Mouse (Mus musculus) forebrain, embryonic 16.5 days (tissue): ENCODE results near the gene Tmem106a. TPM values are rescaled to one million over a fixed set of nuclear protein-coding genes. Genes with fewer than 3 reads are reported as not detected.
"Not testable (repeated sequence)": the region's sequence is repeated elsewhere in the genome, so short reads cannot be mapped to it uniquely, and the experiment has no call there.

Source experiments
- ATAC-seq: fragments of 200-750 bp; cut with Nextera tagmentation; 2 replicates; pipeline ENCODE4 v1.8.0; 2017; ENCODE audit warnings: mild to moderate bottlenecking, moderate library complexity
- H3K27ac ChIP-seq: fragments of 300-500 bp; sonication (generic); 2 replicates; pipeline ENCODE4 v1.5.1; 2014; ENCODE audit warnings: low read length, control low read depth
- H3K27me3 ChIP-seq: fragments of 300-500 bp; sonication (generic); replicated peaks from 2 replicates; pipeline ENCODE4 v1.6.1; 2014; ENCODE audit warnings: low read length; ENCODE audit not compliant: control insufficient read depth, insufficient read depth
- H3K36me3 ChIP-seq: fragments of 300-500 bp; sonication (generic); 2 replicates; pipeline ENCODE4 v1.6.1; 2014; ENCODE audit not compliant: control insufficient read depth, insufficient read depth
- H3K4me1 ChIP-seq: fragments of 300-500 bp; sonication (generic); replicated peaks from 2 replicates; pipeline ENCODE4 v1.6.1; 2014; ENCODE audit warnings: low read length; ENCODE audit not compliant: control insufficient read depth, insufficient read depth
- H3K4me2 ChIP-seq: fragments of 300-500 bp; sonication (generic); 2 replicates; pipeline ENCODE4 v1.6.1; 2014; ENCODE audit warnings: mild to moderate bottlenecking, low read length, control low read depth
- H3K4me3 ChIP-seq: fragments of 300-500 bp; sonication (generic); replicated peaks from 2 replicates; pipeline ENCODE4 v1.5.1; 2014; ENCODE audit warnings: mild to moderate bottlenecking, low read length, control low read depth
- H3K9ac ChIP-seq: fragments of 300-500 bp; sonication (generic); replicated peaks from 2 replicates; pipeline ENCODE4 v1.6.1; 2014; ENCODE audit warnings: low read depth, low read length, control low read depth
- H3K9me3 ChIP-seq: fragments of 300-500 bp; sonication (generic); 2 replicates; pipeline ENCODE4 v1.6.1; 2016; ENCODE audit warnings: low read length; ENCODE audit not compliant: control insufficient read depth
- WGBS: fragments of 180-500 bp; shearing (Covaris S2); extraction: QIAGEN DNeasy Blood & Tissue Kit; methylation state at CpG from one replicate; pipeline ENCODE4 v1.1.7; 2014; 5-methylcytosine and 5-hydroxymethylcytosine counted together
- polyA plus RNA-seq: library from polyadenylated mRNA; unstranded; fragments of >200 nt; fragmentation: Nextera tagmentation; extraction: Ambion mirVana; gene quantifications from 2 replicates; pipeline ENCODE4 v1.2.1, GENCODE M21; 2015

Gene Tmem106a
- polyA plus RNA-seq, 1 experiment from 2014 or later: 1.9 TPM

GRCm38 (mm10) chr11:101627857-101628559 is 46.0 kb downstream of the Tmem106a start:
- H3K27ac ChIP-seq: peak overlapping the region; percentile 87
- peak overlapping the region; percentile 81 for H3K4me2 ChIP-seq
- peak; percentile 43 for ATAC-seq
- H3K4me1 ChIP-seq: peaks cover 10% of the 10 kb centered on the region
- H3K9me3 ChIP-seq: no peaks in the 10 kb centered on the region
- peak overlapping the region; percentile 73 for H3K4me3 ChIP-seq
- no peaks in the 10 kb centered on the region for H3K27me3 ChIP-seq
- H3K36me3 ChIP-seq: no peaks in the 10 kb centered on the region
- peak overlapping the region; percentile 66 for H3K9ac ChIP-seq
- under 1% methylated on average over 33 of the region's 33 CpGs for WGBS

- H3K4me3 ChIP-seq, H3K36me3 ChIP-seq, H3K9me3 ChIP-seq, H3K27me3 ChIP-seq, H3K9ac ChIP-seq, H3K27ac ChIP-seq, ATAC-seq, H3K4me1 ChIP-seq: not testable (repeated sequence)
- 67% methylated on average over 4 of the region's 5 CpGs for WGBS
- H3K4me2 ChIP-seq: peak overlapping the region; percentile 81
These were observed 46.8 kb downstream of the Tmem106a start for GRCm38 (mm10) chr11:101628733-101629417.

- Histone ChIP-seq H3K27me3 (no peaks in the 10 kb centered on the region), H3K27ac (no peak overlapping the region), H3K9ac (no peak overlapping the region), H3K36me3 (no peaks in the 10 kb centered on the region), H3K9me3 (no peaks in the 10 kb centered on the region), H3K4me1 (no peaks in the 10 kb centered on the region; the same call in 1 of the 2 replicates), H3K4me3 (no peak overlapping the region), H3K4me2 (no peak overlapping the region)
- 84% methylated on average over 10 of the region's 10 CpGs for WGBS
- no peak for ATAC-seq
These were observed 53.6 kb downstream of the Tmem106a start for GRCm38 (mm10) chr11:101635660-101636059.

GRCm38 (mm10) chr11:101639761-101640160 is 57.7 kb downstream of the Tmem106a start:
- H3K4me3 ChIP-seq: no peak overlapping the region
- H3K36me3 ChIP-seq: no peaks in the 10 kb centered on the region
- no peak overlapping the region for H3K4me2 ChIP-seq
- no peaks in the 10 kb centered on the region for H3K9me3 ChIP-seq
- no peak overlapping the region for H3K27ac ChIP-seq
- ATAC-seq: no peak
- H3K9ac ChIP-seq: no peak overlapping the region
- WGBS: 91% methylated on average over 4 of the region's 4 CpGs
- no peaks in the 10 kb centered on the region; the same call in 1 of the 2 replicates for H3K4me1 ChIP-seq
- no peaks in the 10 kb centered on the region for H3K27me3 ChIP-seq

GRCm38 (mm10) chr11:101640857-101641709 is 59.0 kb downstream of the Tmem106a start:
- H3K4me1 ChIP-seq, H3K36me3 ChIP-seq, H3K9me3 ChIP-seq, H3K27me3 ChIP-seq: not testable (repeated sequence)
- WGBS: 6% methylated on average over 49 of the region's 53 CpGs
- Histone ChIP-seq H3K27ac (peak overlapping the region; percentile 81), H3K9ac (peak overlapping the region; percentile 47), H3K4me3 (peak overlapping the region; percentile 42), H3K4me2 (peak overlapping the region; percentile 42)
- peak; percentile 70 for ATAC-seq

Other genes starting within 250 kb of the Tmem106a start
- not detected in 2 replicates for gene G6pc, start 214.7 kb upstream of the Tmem106a start, polyA plus RNA-seq
- gene Aarsd1, start 164.6 kb upstream of the Tmem106a start, polyA plus RNA-seq: 90.1 and 99.5 TPM in 2 replicates
- gene Gm27029, start 157.4 kb upstream of the Tmem106a start, polyA plus RNA-seq: 5.7 and 7.7 TPM in 2 replicates
- 32.5 TPM in 2 replicates for gene Rundc1, start 157.2 kb upstream of the Tmem106a start, polyA plus RNA-seq
- 2.0 TPM in 2 replicates for gene Ptges3l, start 156.9 kb upstream of the Tmem106a start, polyA plus RNA-seq
- gene Rpl27, start 139.9 kb upstream of the Tmem106a start, polyA plus RNA-seq: 219 and 239 TPM in 2 replicates
- 2.2 and 2.5 TPM in 2 replicates for gene Ifi35, start 133.8 kb upstream of the Tmem106a start, polyA plus RNA-seq
- gene Rnd2, start 117.2 kb upstream of the Tmem106a start, polyA plus RNA-seq: 91.6 and 95.8 TPM in 2 replicates
- gene Vat1, start 116.0 kb upstream of the Tmem106a start, polyA plus RNA-seq: 65.5 and 79.5 TPM in 2 replicates
- 5.4 and 6.8 TPM in 2 replicates for gene Brca1, start 30.3 kb upstream of the Tmem106a start, polyA plus RNA-seq
- gene Nbr1, start 30.1 kb upstream of the Tmem106a start, polyA plus RNA-seq: 126 and 139 TPM in 2 replicates
- not detected in 2 replicates for gene Gm11634, start 17.0 kb downstream of the Tmem106a start, polyA plus RNA-seq
- gene Rdm1, start 45.0 kb downstream of the Tmem106a start, polyA plus RNA-seq: 21.9 and 32.2 TPM in 2 replicates
- gene Arl4d, start 83.3 kb downstream of the Tmem106a start, polyA plus RNA-seq: 36.5 and 42.2 TPM in 2 replicates
- gene Dhx8, start 150.7 kb downstream of the Tmem106a start, polyA plus RNA-seq: 39.9 and 41.9 TPM in 2 replicates
- gene Etv4, start 203.1 kb downstream of the Tmem106a start, polyA plus RNA-seq: 6.8 and 7.3 TPM in 2 replicates